Mouse (Mus musculus) MEL (cell line): Measurements from ENCODE around the gene Lnx1. TPM values are rescaled to one million over a fixed set of nuclear protein-coding genes. Genes with fewer than 3 reads are reported as not detected.

ENCODE experiments used
- DNase-seq: peaks from one replicate; pipeline ENCODE4 v3.0.0; 2011; ENCODE audit warnings: low read depth, low spot score
- H3K27ac ChIP-seq: 2 replicates; pipeline ENCODE4 v1.5.1; 2012; ENCODE audit warnings: low read depth, mild to moderate bottlenecking, control low read depth, low read length, moderate library complexity; ENCODE audit not compliant: control insufficient read depth
- H3K27me3 ChIP-seq, 2 experiments: fragments of 150-350 bp in 1 of 2; sonication (generic) in 1 of 2; 2 replicates each; pipeline ENCODE4 v1.6.1; 2012; ENCODE audit warnings: low read length in 2 of 2, mild to moderate bottlenecking in 2 of 2, improper control_type of control experiment in 1 of 2, moderate library complexity in 1 of 2; ENCODE audit not compliant: insufficient read depth in 2 of 2, control insufficient read depth in 1 of 2
- H3K36me3 ChIP-seq, 2 experiments: 2 replicates each; pipeline ENCODE4 v1.6.1; 2012 to 2014; ENCODE audit warnings: low read length in 2 of 2, improper control_type of control experiment in 1 of 2, inconsistent platforms in 1 of 2, mild to moderate bottlenecking in 1 of 2; ENCODE audit not compliant: insufficient read depth in 2 of 2, control insufficient read depth in 1 of 2
- H3K4me1 ChIP-seq, 2 experiments: fragments of 150-350 bp in 1 of 2; sonication (generic) in 1 of 2; 2 replicates each; pipeline ENCODE4 v1.6.1; 2012; ENCODE audit warnings: low read length in 2 of 2, improper control_type of control experiment in 1 of 2, mild to moderate bottlenecking in 1 of 2; ENCODE audit not compliant: insufficient read depth in 2 of 2, control insufficient read depth in 1 of 2
- H3K4me3 ChIP-seq, 2 experiments: fragments of 150-350 bp in 1 of 2; sonication (generic) in 1 of 2; 2 replicates each; pipeline ENCODE4 v1.5.1; 2012; ENCODE audit warnings: low read depth in 2 of 2, low read length in 2 of 2, mild to moderate bottlenecking in 2 of 2, moderate library complexity in 2 of 2, control low read depth in 1 of 2, improper control_type of control experiment in 1 of 2; ENCODE audit not compliant: control insufficient read depth in 1 of 2, insufficient read depth in 1 of 2
- H3K79me2 ChIP-seq: 2 replicates; pipeline ENCODE4 v1.6.1; 2012; ENCODE audit warnings: mild to moderate bottlenecking, low read length, moderate library complexity; ENCODE audit not compliant: control insufficient read depth, poor library complexity, insufficient read depth
- H3K9ac ChIP-seq: 2 replicates; pipeline ENCODE4 v1.6.1; 2012; ENCODE audit warnings: low read depth, mild to moderate bottlenecking, control low read depth, low read length, moderate library complexity; ENCODE audit not compliant: control insufficient read depth, poor library complexity, severe bottlenecking
- H3K9me3 ChIP-seq: fragments of 150-350 bp; sonication (generic); replicated peaks from 2 replicates; pipeline ENCODE4 v1.6.1; 2012; ENCODE audit warnings: mild to moderate bottlenecking, low read length, improper control_type of control experiment, moderate library complexity; ENCODE audit not compliant: insufficient read depth
- BHLHE40 ChIP-seq: IDR thresholded peaks from 2 replicates; pipeline ENCODE4 v1.6.1; 2012; ENCODE audit warnings: low read depth, mild to moderate bottlenecking, inconsistent platforms, low read length, improper control_type of control experiment, borderline replicate concordance
- ELF1 ChIP-seq: IDR thresholded peaks from 2 replicates; pipeline ENCODE4 v1.6.1; 2014; ENCODE audit warnings: low read depth, mild to moderate bottlenecking, inconsistent platforms, low read length, improper control_type of control experiment, moderate library complexity
- EP300 ChIP-seq, 2 experiments: IDR thresholded peaks; 2 replicates each; pipeline ENCODE4 v1.6.1; 2011; ENCODE audit warnings: improper control_type of control experiment in 2 of 2, low read length in 2 of 2, low read depth in 1 of 2, mild to moderate bottlenecking in 1 of 2
- GATA1 ChIP-seq: IDR thresholded peaks from 2 replicates; pipeline ENCODE4 v1.6.1; 2011; ENCODE audit warnings: low read depth, low read length, improper control_type of control experiment
- HCFC1 ChIP-seq: IDR thresholded peaks from 2 replicates; pipeline ENCODE4 v1.6.1; 2012; ENCODE audit warnings: low read depth, mild to moderate bottlenecking, inconsistent platforms, low read length, improper control_type of control experiment, moderate library complexity
- MAFK ChIP-seq: IDR thresholded peaks from 2 replicates; pipeline ENCODE4 v1.6.1; 2011; ENCODE audit warnings: low read depth, mild to moderate bottlenecking, low read length, improper control_type of control experiment, borderline replicate concordance
- MAX ChIP-seq: IDR thresholded peaks from 2 replicates; pipeline ENCODE4 v1.6.1; 2011; ENCODE audit warnings: low read length, improper control_type of control experiment
- MAZ ChIP-seq: IDR thresholded peaks from 2 replicates; pipeline ENCODE4 v1.6.1; 2012; ENCODE audit warnings: low read depth, mild to moderate bottlenecking, inconsistent platforms, low read length, improper control_type of control experiment
- MEF2A ChIP-seq: IDR thresholded peaks from 2 replicates; pipeline ENCODE4 v1.6.1; 2014; ENCODE audit warnings: low read depth, mild to moderate bottlenecking, inconsistent platforms, low read length, improper control_type of control experiment; ENCODE audit not compliant: poor library complexity, insufficient replicate concordance, severe bottlenecking; ENCODE audit errors: extremely low read depth
- MYB ChIP-seq: IDR thresholded peaks from 2 replicates; pipeline ENCODE4 v1.6.1; 2011; ENCODE audit warnings: mild to moderate bottlenecking, low read depth, low read length, improper control_type of control experiment
- NRF1 ChIP-seq: IDR thresholded peaks from 2 replicates; pipeline ENCODE4 v1.6.1; 2014; ENCODE audit warnings: low read depth, mild to moderate bottlenecking, inconsistent platforms, low read length, improper control_type of control experiment, moderate library complexity; ENCODE audit not compliant: poor library complexity, insufficient read depth, severe bottlenecking
- RAD21 ChIP-seq: IDR thresholded peaks from 2 replicates; pipeline ENCODE4 v1.6.1; 2011; ENCODE audit warnings: mild to moderate bottlenecking, low read depth, low read length, improper control_type of control experiment
- RCOR1 ChIP-seq: IDR thresholded peaks from 2 replicates; pipeline ENCODE4 v1.6.1; 2012; ENCODE audit warnings: low read depth, mild to moderate bottlenecking, inconsistent platforms, low read length, improper control_type of control experiment
- SIN3A ChIP-seq: IDR thresholded peaks from 2 replicates; pipeline ENCODE4 v1.6.1; 2012; ENCODE audit warnings: low read length, improper control_type of control experiment, inconsistent platforms
- SMC3 ChIP-seq: IDR thresholded peaks from 2 replicates; pipeline ENCODE4 v1.6.1; 2011; ENCODE audit warnings: low read depth, low read length, improper control_type of control experiment
- TBP ChIP-seq: IDR thresholded peaks from 2 replicates; pipeline ENCODE4 v1.8.0; 2011; ENCODE audit warnings: low read depth, low read length, improper control_type of control experiment
- UBTF ChIP-seq: IDR thresholded peaks from 2 replicates; pipeline ENCODE4 v1.6.1; 2012; ENCODE audit warnings: low read depth, mild to moderate bottlenecking, inconsistent platforms, low read length, improper control_type of control experiment, moderate library complexity, borderline replicate concordance; ENCODE audit not compliant: insufficient read depth
- ZC3H11A ChIP-seq: IDR thresholded peaks from 2 replicates; pipeline ENCODE4 v1.6.1; 2012; ENCODE audit warnings: low read depth, mild to moderate bottlenecking, inconsistent platforms, low read length, improper control_type of control experiment
- ZKSCAN1 ChIP-seq: IDR thresholded peaks from 2 replicates; pipeline ENCODE4 v1.6.1; 2012; ENCODE audit warnings: low read depth, mild to moderate bottlenecking, inconsistent platforms, low read length, improper control_type of control experiment, moderate library complexity
- ZNF384 ChIP-seq: IDR thresholded peaks from 2 replicates; pipeline ENCODE4 v1.6.1; 2012; ENCODE audit warnings: low read depth, mild to moderate bottlenecking, inconsistent platforms, low read length, improper control_type of control experiment
- polyA plus RNA-seq, 2 experiments: library from polyadenylated mRNA; stranded (reverse) in 1 of 2; unstranded in 1 of 2; fragments of >175 nt in 1 of 2; fragments of >200 nt in 1 of 2; gene quantifications; 2 replicates each; pipeline versions ENCODE4 v1.2.1 to v1.2.4; 2012; ENCODE audit warnings: low replicate concordance in 2 of 2, low read depth in 1 of 2; ENCODE audit not compliant: insufficient read length in 2 of 2, insufficient read depth in 1 of 2, missing spikeins in 1 of 2
- total RNA-seq: library from RNA; depleted of rRNA; stranded (reverse); fragments of 300-350 nt; gene quantifications from 2 replicates; pipeline ENCODE4 v1.2.3, GENCODE M21; 2012

Lnx1 gene
- total and polyA plus RNA-seq, 3 experiments = 0.06 TPM; not detected in 2

- no peak for TF ChIP-seq MAX
Measured at GRCm38 (mm10) chr5:74654527-74654926, 48.2 kb downstream of the Lnx1 start (continued).

GRCm38 (mm10) chr5:74653766-74654165 is 48.9 kb downstream of the Lnx1 start:
- H3K79me2 ChIP-seq = no peaks in the 10 kb centered on the region
- H3K4me1 ChIP-seq = peaks cover 0 to 3% of the 10 kb centered on the region in 2 experiments; a peak in 2 of 4 replicates
- H3K27ac ChIP-seq = no peak overlapping the region
- TF ChIP-seq NRF1 (no peak), EP300 (IDR thresholded peaks at IDR 0.05; ENCODE audit: low read depth in 1 of 2, low read length in 2 of 2) (no peak), MEF2A (no peak), ZC3H11A (no peak), SMC3 (no peak)
- H3K9me3 ChIP-seq = no peaks in the 10 kb centered on the region
- no peak overlapping the region for H3K9ac ChIP-seq
- no peak overlapping the region for H3K4me3 ChIP-seq
- DNase-seq = no peak
- no peaks in the 10 kb centered on the region for H3K36me3 ChIP-seq
- H3K27me3 ChIP-seq = peaks cover 2 to 5% of the 10 kb centered on the region in 2 experiments

- Histone ChIP-seq H3K9me3 (no peaks in the 10 kb centered on the region), H3K79me2 (no peaks in the 10 kb centered on the region), H3K9ac (no peak overlapping the region), H3K27me3 (peaks cover 12 to 16% of the 10 kb centered on the region in 2 experiments), H3K4me1 (no peaks in the 10 kb centered on the region), H3K36me3 (no peaks in the 10 kb centered on the region), H3K27ac (no peak overlapping the region), H3K4me3 (no peak overlapping the region)
- TF ChIP-seq UBTF = no peak
- TF ChIP-seq MYB = no peak
- TF ChIP-seq RCOR1 = no peak
- TF ChIP-seq ZKSCAN1 = no peak
- TF ChIP-seq HCFC1 = no peak
- no peak for TF ChIP-seq BHLHE40
- TF ChIP-seq MAZ = no peak
- TF ChIP-seq RAD21 = no peak
- no peak for TF ChIP-seq GATA1
- no peak for TF ChIP-seq MAFK
- no peak for TF ChIP-seq SIN3A
- TF ChIP-seq ZNF384 = no peak
- TF ChIP-seq TBP = no peak
- TF ChIP-seq ELF1 = no peak
- no peak for DNase-seq
Measured at GRCm38 (mm10) chr5:74649122-74649521, 53.6 kb downstream of the Lnx1 start.
